Mouse (Mus musculus): Measurements from ENCODE around the gene Bad. TPM values are rescaled to one million over a fixed set of nuclear protein-coding genes. Genes with fewer than 3 reads are reported as not detected.

Gene Bad
- polyA plus RNA-seq, 1 experiment from 2014 or later = 59.2 TPM

DNA sequence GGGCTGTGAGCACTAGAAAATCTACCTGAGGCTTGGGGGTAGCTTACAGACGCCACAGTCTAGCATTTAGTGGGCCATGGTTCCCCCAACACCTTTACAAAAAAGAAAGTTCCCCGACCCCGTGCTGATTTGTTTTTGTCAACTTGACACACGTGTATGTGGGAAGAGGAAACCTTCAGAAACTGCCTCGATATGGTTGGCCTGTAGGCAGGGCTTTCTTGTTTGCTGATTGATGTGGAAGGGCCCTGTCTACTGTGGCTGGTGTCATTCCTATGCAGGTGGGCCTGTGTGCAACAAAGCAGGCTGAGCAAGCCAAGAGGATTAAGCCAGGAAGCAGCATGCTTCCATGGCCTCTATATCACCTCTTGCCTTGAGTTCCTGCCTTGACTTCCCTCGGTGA lies 28.6 kb upstream of the Bad start:
- Histone ChIP-seq H3K27ac (ENCODE audit: low read length) (no peak overlapping the region), H3K36me3 (ENCODE audit: control insufficient read depth, insufficient read depth) (peaks cover 28% of the 10 kb centered on the region), H3K4me2 (ENCODE audit: low read depth, low read length) (no peak overlapping the region), H3K27me3 (ENCODE audit: control insufficient read depth, insufficient read depth, low read length) (no peaks in the 10 kb centered on the region), H3K9ac (ENCODE audit: low read length) (no peak overlapping the region), H3K4me3 (ENCODE audit: low read length) (no peak overlapping the region), H3K4me1 (ENCODE audit: control insufficient read depth, insufficient read depth, low read length) (peaks cover 14% of the 10 kb centered on the region), H3K9me3 (replicated peaks; ENCODE audit: control insufficient read depth, low read length) (no peaks in the 10 kb centered on the region)
- ATAC-seq (replicated peaks; ENCODE audit: extremely low read depth, insufficient read depth, low FRiP score) = no peak
- 79% methylated on average over 6 of the region's 6 CpGs for WGBS

DNA sequence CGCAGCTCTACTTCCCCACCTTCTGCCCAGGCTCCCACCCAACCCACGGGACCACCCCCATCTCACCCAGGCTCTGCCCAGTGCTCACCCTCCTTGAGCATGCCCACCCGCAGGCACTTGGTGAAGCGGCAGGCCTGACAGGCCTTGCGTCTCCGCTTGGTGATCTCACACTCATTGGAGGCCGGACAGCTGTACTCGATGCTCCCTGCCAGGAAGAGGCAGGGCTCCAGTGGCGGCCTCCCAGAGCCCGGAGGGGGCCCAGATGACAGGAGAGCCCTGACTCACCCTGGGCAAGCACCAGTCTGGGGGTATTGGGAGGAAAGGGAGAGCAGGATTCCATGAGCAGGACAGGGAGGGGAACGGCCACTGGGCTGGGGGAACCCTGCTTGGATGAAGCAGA lies 27.7 kb upstream of the Bad start:
- Histone ChIP-seq H3K4me3 (ENCODE audit: low read length) (no peak overlapping the region), H3K4me2 (ENCODE audit: low read depth, low read length) (no peak overlapping the region), H3K36me3 (ENCODE audit: control insufficient read depth, insufficient read depth) (peaks cover 34% of the 10 kb centered on the region), H3K27me3 (ENCODE audit: control insufficient read depth, insufficient read depth, low read length) (no peaks in the 10 kb centered on the region), H3K27ac (ENCODE audit: low read length) (no peak overlapping the region), H3K4me1 (ENCODE audit: control insufficient read depth, insufficient read depth, low read length) (peaks cover 7% of the 10 kb centered on the region), H3K9me3 (replicated peaks; ENCODE audit: control insufficient read depth, low read length) (no peaks in the 10 kb centered on the region), H3K9ac (ENCODE audit: low read length) (no peak overlapping the region)
- ATAC-seq (replicated peaks; ENCODE audit: extremely low read depth, insufficient read depth, low FRiP score) = no peak
- whole genome bisulfite sequencing = 81% methylated on average over 11 of the region's 11 CpGs

GRCm38 (mm10) chr19:6914540-6914939 lies 27.1 kb upstream of the Bad start:
- Histone ChIP-seq H3K9me3 (replicated peaks; ENCODE audit: control insufficient read depth, low read length) (no peaks in the 10 kb centered on the region), H3K27ac (ENCODE audit: low read length) (no peak overlapping the region), H3K4me3 (ENCODE audit: low read length) (no peak overlapping the region), H3K36me3 (ENCODE audit: control insufficient read depth, insufficient read depth) (peaks cover 38% of the 10 kb centered on the region), H3K9ac (ENCODE audit: low read length) (no peak overlapping the region), H3K27me3 (ENCODE audit: control insufficient read depth, insufficient read depth, low read length) (no peaks in the 10 kb centered on the region), H3K4me2 (ENCODE audit: low read depth, low read length) (no peak overlapping the region), H3K4me1 (ENCODE audit: control insufficient read depth, insufficient read depth, low read length) (peaks cover 12% of the 10 kb centered on the region)
- no peak for ATAC-seq (replicated peaks; ENCODE audit: extremely low read depth, insufficient read depth, low FRiP score)
- 92% methylated on average over 9 of the region's 9 CpGs for WGBS

DNA sequence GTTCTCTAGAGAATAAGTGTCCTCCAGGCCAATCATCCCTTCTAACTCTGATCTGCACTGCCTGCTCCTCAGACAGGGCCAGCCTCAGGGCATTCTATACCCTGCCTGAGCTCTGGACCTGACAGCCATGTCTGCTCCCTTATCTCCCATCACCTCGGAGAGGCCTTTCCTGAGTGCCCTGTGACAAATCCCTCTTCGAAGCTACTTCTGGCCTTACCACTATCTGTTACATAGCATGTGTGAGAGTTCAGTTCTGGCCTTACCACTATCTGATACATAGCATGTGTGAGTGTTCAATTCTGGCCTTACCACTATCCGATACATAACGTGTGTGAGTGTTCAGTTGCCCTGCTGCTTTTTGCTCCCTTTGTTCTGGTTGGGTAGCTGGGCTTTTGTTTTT lies 26.4 kb upstream of the Bad start:
- H3K9me3 ChIP-seq (replicated peaks; ENCODE audit: control insufficient read depth, low read length) = no peaks in the 10 kb centered on the region
- no peak overlapping the region for H3K4me3 ChIP-seq (ENCODE audit: low read length)
- no peaks in the 10 kb centered on the region for H3K27me3 ChIP-seq (ENCODE audit: control insufficient read depth, insufficient read depth, low read length)
- H3K27ac ChIP-seq (ENCODE audit: low read length) = no peak overlapping the region
- ATAC-seq (replicated peaks; ENCODE audit: extremely low read depth, insufficient read depth, low FRiP score) = no peak
- H3K9ac ChIP-seq (ENCODE audit: low read length) = no peak overlapping the region
- H3K4me1 ChIP-seq (ENCODE audit: control insufficient read depth, insufficient read depth, low read length) = peaks cover 20% of the 10 kb centered on the region
- no peak overlapping the region for H3K4me2 ChIP-seq (ENCODE audit: low read depth, low read length)
- WGBS = 40% methylated on average over 4 of the region's 4 CpGs
- peaks cover 38% of the 10 kb centered on the region for H3K36me3 ChIP-seq (ENCODE audit: control insufficient read depth, insufficient read depth)

- 74% methylated on average over 4 of the region's 4 CpGs for WGBS
- Histone ChIP-seq H3K9ac (ENCODE audit: low read length) (no peak overlapping the region), H3K27me3 (ENCODE audit: control insufficient read depth, insufficient read depth, low read length) (no peaks in the 10 kb centered on the region), H3K4me2 (ENCODE audit: low read depth, low read length) (no peak overlapping the region), H3K36me3 (ENCODE audit: control insufficient read depth, insufficient read depth) (peaks cover 33% of the 10 kb centered on the region), H3K27ac (ENCODE audit: low read length) (no peak overlapping the region), H3K9me3 (replicated peaks; ENCODE audit: control insufficient read depth, low read length) (no peaks in the 10 kb centered on the region), H3K4me1 (ENCODE audit: control insufficient read depth, insufficient read depth, low read length) (peaks cover 20% of the 10 kb centered on the region), H3K4me3 (ENCODE audit: low read length) (no peak overlapping the region)
- no peak for ATAC-seq (replicated peaks; ENCODE audit: extremely low read depth, insufficient read depth, low FRiP score)
Observed at GRCm38 (mm10) chr19:6916496-6916895, 25.2 kb upstream of the Bad start.

GRCm38 (mm10) chr19:6918321-6918720 lies 23.3 kb upstream of the Bad start:
- H3K9ac ChIP-seq (ENCODE audit: low read length) = no peak overlapping the region
- H3K27ac ChIP-seq (ENCODE audit: low read length) = no peak overlapping the region
- no peak for ATAC-seq (replicated peaks; ENCODE audit: extremely low read depth, insufficient read depth, low FRiP score)
- H3K4me3 ChIP-seq (ENCODE audit: low read length) = no peak overlapping the region
- H3K9me3 ChIP-seq (replicated peaks; ENCODE audit: control insufficient read depth, low read length) = no peaks in the 10 kb centered on the region
- H3K4me2 ChIP-seq (ENCODE audit: low read depth, low read length) = no peak overlapping the region
- H3K4me1 ChIP-seq (ENCODE audit: control insufficient read depth, insufficient read depth, low read length) = peaks cover 28% of the 10 kb centered on the region
- no peaks in the 10 kb centered on the region for H3K27me3 ChIP-seq (ENCODE audit: control insufficient read depth, insufficient read depth, low read length)
- 87% methylated on average over 4 of the region's 4 CpGs for WGBS
- H3K36me3 ChIP-seq (ENCODE audit: control insufficient read depth, insufficient read depth) = peaks cover 15% of the 10 kb centered on the region

DNA sequence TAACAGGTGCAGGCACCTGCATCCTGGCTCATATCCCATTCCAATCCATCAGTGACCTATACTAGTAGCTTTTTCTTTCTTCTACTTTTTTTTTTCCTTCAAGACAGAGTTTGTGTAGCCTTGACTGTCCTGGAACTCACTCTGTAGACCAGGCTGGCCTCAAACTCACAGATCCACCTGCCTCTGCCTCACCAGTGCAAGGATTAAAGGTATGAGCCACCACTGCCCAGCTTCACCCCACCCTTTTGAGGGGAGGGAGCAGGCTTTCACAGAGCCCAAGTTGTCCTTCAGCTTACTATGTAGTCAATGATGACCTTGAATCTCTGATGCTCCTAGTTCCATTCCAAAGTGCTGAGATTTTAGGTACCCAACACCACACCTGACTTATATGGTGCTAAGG lies 22.2 kb upstream of the Bad start:
- H3K27me3 ChIP-seq (ENCODE audit: control insufficient read depth, insufficient read depth, low read length) = no peaks in the 10 kb centered on the region
- H3K36me3 ChIP-seq (ENCODE audit: control insufficient read depth, insufficient read depth) = peaks cover 9% of the 10 kb centered on the region; the same call in 1 of the 2 replicates
- H3K4me1 ChIP-seq (ENCODE audit: control insufficient read depth, insufficient read depth, low read length) = peaks cover 28% of the 10 kb centered on the region
- H3K27ac ChIP-seq (ENCODE audit: low read length) = peak overlapping the region; percentile 2
- peak overlapping the region; percentile 86 for H3K4me2 ChIP-seq (ENCODE audit: low read depth, low read length)
- peak overlapping the region; percentile 63; the same call in 1 of the 2 replicates for H3K4me3 ChIP-seq (ENCODE audit: low read length)
- H3K9ac ChIP-seq (ENCODE audit: low read length) = peak overlapping the region; percentile 94; the same call in 1 of the 2 replicates
- ATAC-seq (replicated peaks; ENCODE audit: extremely low read depth, insufficient read depth, low FRiP score) = no peak
- H3K9me3 ChIP-seq (replicated peaks; ENCODE audit: control insufficient read depth, low read length) = no peaks in the 10 kb centered on the region

DNA sequence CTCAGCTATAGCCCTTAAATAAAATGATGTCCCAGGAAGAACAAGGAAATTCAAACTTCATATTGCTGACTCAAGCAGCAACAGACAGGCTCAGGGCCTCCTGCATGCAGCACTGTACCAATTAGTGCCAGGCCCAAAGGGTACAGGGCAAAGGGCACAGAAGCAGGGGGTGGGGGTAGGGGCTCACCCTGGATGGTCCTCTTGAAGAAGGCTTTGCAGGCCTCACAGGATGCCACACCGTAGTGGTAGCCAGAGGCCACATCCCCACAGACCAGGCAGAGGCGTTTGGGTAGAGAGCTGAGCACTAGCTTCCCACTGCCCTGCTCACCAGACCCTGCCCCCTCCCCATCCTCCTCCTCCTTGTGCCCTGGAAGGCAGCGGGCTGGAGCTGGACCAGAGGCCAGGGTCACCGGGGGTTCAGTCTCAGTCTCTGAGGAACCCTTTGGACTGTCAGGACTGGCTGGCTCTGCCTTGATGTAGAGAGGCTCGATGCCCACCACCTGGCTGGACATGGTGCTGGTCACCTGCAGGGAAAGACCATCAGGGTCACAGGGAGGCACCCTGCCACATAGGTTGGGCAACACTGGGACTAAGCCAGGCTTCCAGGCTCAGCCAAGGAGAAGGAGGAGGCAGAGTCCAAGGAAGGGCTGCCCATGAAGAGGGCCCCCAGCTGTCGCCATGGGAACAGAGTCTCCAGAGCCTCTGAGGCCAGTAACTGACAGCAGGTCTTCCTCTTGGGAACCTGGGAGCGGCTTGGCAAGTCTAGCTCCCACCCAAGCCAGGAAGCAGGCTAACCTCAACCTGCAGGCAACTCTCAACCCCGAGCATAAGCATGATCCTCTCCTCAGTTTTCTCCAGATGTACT lies 21.6 kb upstream of the Bad start:
- Histone ChIP-seq H3K4me3 (ENCODE audit: low read length) (peak overlapping the region; percentile 63), H3K27me3 (ENCODE audit: control insufficient read depth, insufficient read depth, low read length) (peaks cover 2% of the 10 kb centered on the region), H3K4me1 (ENCODE audit: control insufficient read depth, insufficient read depth, low read length) (peaks cover 32% of the 10 kb centered on the region), H3K27ac (ENCODE audit: low read length) (peak overlapping the region; percentile 96), H3K9ac (ENCODE audit: low read length) (peak overlapping the region; percentile 94), H3K36me3 (ENCODE audit: control insufficient read depth, insufficient read depth) (peaks cover 9% of the 10 kb centered on the region; the same call in 1 of the 2 replicates), H3K4me2 (ENCODE audit: low read depth, low read length) (peak overlapping the region; percentile 86), H3K9me3 (replicated peaks; ENCODE audit: control insufficient read depth, low read length) (no peaks in the 10 kb centered on the region)
- no peak for ATAC-seq (replicated peaks; ENCODE audit: extremely low read depth, insufficient read depth, low FRiP score)
- WGBS = 37% methylated on average over 8 of the region's 8 CpGs

DNA sequence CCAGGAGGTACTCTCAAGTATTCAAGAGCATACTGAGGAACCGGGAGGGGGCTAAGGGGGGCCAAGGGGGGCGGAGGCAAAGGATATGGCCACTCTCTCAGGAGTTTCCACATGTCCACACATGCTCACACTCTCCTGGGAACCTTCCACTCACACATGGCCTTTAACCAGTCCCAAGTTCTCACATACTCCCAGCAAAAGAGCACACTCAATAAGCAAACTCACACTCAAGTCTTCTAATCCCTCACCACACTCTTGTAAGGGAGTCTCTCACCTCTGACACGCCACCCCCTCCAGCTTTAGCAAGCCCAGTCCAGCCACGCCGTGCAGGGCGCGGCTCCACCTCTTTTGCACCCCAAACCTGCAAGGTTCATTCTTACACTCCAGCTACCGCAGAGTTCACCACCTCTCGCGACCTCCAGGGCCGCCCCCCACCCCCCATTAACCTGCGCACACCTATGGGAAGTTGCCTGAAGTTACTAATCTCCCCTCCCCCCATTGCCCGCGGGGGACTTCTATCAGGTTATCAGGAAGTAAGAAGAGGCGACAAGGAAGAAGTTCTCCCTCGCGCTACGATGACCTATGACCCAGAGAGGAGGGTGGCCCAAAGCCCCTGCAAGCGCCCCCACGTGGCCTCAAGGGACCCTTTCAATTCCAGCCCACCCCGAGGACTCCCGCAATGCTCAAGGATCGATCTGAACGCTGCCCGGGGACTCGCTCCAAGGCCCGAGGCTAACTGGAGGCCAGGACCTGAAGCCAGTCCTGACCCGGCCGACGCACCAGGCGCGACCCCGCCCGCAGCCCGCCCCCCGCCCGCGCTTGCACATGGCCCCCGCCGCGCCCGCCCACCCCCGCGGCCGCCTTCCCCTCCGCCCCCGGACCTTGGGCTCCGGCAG lies 20.7 kb upstream of the Bad start:
- H3K4me3 ChIP-seq (ENCODE audit: low read length) = peak overlapping the region; percentile 63
- peaks cover 11% of the 10 kb centered on the region for H3K27me3 ChIP-seq (ENCODE audit: control insufficient read depth, insufficient read depth, low read length)
- peak overlapping the region; percentile 96 for H3K27ac ChIP-seq (ENCODE audit: low read length)
- peak overlapping the region; percentile 94 for H3K9ac ChIP-seq (ENCODE audit: low read length)
- no peak for ATAC-seq (replicated peaks; ENCODE audit: extremely low read depth, insufficient read depth, low FRiP score)
- no peaks in the 10 kb centered on the region for H3K9me3 ChIP-seq (replicated peaks; ENCODE audit: control insufficient read depth, low read length)
- under 1% methylated on average over 46 of the region's 48 CpGs for WGBS
- H3K4me1 ChIP-seq (ENCODE audit: control insufficient read depth, insufficient read depth, low read length) = peaks cover 33% of the 10 kb centered on the region
- peak overlapping the region; percentile 86 for H3K4me2 ChIP-seq (ENCODE audit: low read depth, low read length)
- peaks cover 9% of the 10 kb centered on the region; the same call in 1 of the 2 replicates for H3K36me3 ChIP-seq (ENCODE audit: control insufficient read depth, insufficient read depth)
